Mouse (Mus musculus): Measurements from ENCODE around the gene Urm1. TPM values are rescaled to one million over a fixed set of nuclear protein-coding genes. Genes with fewer than 3 reads are reported as not detected.

Urm1 gene
- polyA plus RNA-seq, 1 experiment from 2014 or later: 24.8 TPM

GRCm38 (mm10) chr2:29826926-29827708 lies 7.2 kb downstream of the Urm1 start:
- H3K9ac ChIP-seq (ENCODE audit: low read length): peak overlapping the region; percentile 94
- no peaks in the 10 kb centered on the region for H3K9me3 ChIP-seq (ENCODE audit: control insufficient read depth, low read length)
- H3K4me2 ChIP-seq (ENCODE audit: low read depth, low read length): peak overlapping the region; percentile 85
- H3K27me3 ChIP-seq (ENCODE audit: control insufficient read depth, insufficient read depth, low read depth, low read length): no peaks in the 10 kb centered on the region
- ATAC-seq (ENCODE audit: low read depth): peak; percentile 99
- 0 out of 2 replicates have a peak, but pooled peaks cover 2% of the 10 kb centered on the region for H3K36me3 ChIP-seq (ENCODE audit: control insufficient read depth, insufficient read depth, low read length)
- under 1% methylated on average over 48 of the region's 48 CpGs for WGBS
- H3K4me3 ChIP-seq (ENCODE audit: low read length): peak overlapping the region; percentile 96
- H3K4me1 ChIP-seq (replicated peaks; ENCODE audit: control insufficient read depth, insufficient read depth, low read length): peaks cover 10% of the 10 kb centered on the region
- peak overlapping the region; percentile 96 for H3K27ac ChIP-seq (ENCODE audit: low read length)

DNA sequence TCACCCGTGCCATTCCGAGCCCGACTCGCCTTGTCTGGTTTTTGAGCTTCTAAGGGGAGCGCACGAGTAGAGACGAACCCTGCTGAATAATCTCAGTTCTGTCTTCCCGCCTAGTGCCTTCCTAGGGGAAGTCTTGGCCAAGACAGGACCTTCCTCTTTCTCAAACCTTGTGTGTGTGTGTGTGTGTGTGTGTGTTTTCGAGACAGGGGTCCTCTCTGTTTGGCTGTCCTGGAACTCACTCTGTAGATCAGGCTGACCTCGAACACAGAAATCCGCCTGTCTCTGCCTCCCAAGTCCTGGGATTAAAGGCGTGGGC lies 7.8 kb downstream of the Urm1 start:
- 0 out of 2 replicates have a peak, but pooled peaks have one; percentile 2 for ATAC-seq (ENCODE audit: low read depth)
- H3K9me3 ChIP-seq (ENCODE audit: control insufficient read depth, low read length): no peaks in the 10 kb centered on the region
- peak overlapping the region; percentile 85 for H3K4me2 ChIP-seq (ENCODE audit: low read depth, low read length)
- H3K4me1 ChIP-seq (replicated peaks; ENCODE audit: control insufficient read depth, insufficient read depth, low read length): peaks cover 10% of the 10 kb centered on the region
- 1% methylated on average over 12 of the region's 12 CpGs for WGBS
- H3K27me3 ChIP-seq (ENCODE audit: control insufficient read depth, insufficient read depth, low read depth, low read length): no peaks in the 10 kb centered on the region
- peak overlapping the region; percentile 45; the same call in 1 of the 2 replicates for H3K27ac ChIP-seq (ENCODE audit: low read length)
- H3K9ac ChIP-seq (ENCODE audit: low read length): peak overlapping the region; percentile 94
- H3K4me3 ChIP-seq (ENCODE audit: low read length): peak overlapping the region; percentile 96
- H3K36me3 ChIP-seq (ENCODE audit: control insufficient read depth, insufficient read depth, low read length): 0 out of 2 replicates have a peak, but pooled peaks cover 2% of the 10 kb centered on the region

GRCm38 (mm10) chr2:29831106-29831505 lies 11.2 kb downstream of the Urm1 start:
- Histone ChIP-seq H3K27me3 (ENCODE audit: control insufficient read depth, insufficient read depth, low read depth, low read length) (no peaks in the 10 kb centered on the region), H3K36me3 (ENCODE audit: control insufficient read depth, insufficient read depth, low read length) (peaks cover 2% of the 10 kb centered on the region; the same call in 1 of the 2 replicates), H3K4me2 (ENCODE audit: low read depth, low read length) (no peak overlapping the region), H3K4me1 (replicated peaks; ENCODE audit: control insufficient read depth, insufficient read depth, low read length) (peaks cover 9% of the 10 kb centered on the region), H3K4me3 (ENCODE audit: low read length) (no peak overlapping the region), H3K9me3 (ENCODE audit: control insufficient read depth, low read length) (no peaks in the 10 kb centered on the region), H3K27ac (ENCODE audit: low read length) (no peak overlapping the region), H3K9ac (ENCODE audit: low read length) (no peak overlapping the region)
- 89% methylated on average over 4 of the region's 4 CpGs for WGBS
- ATAC-seq (ENCODE audit: low read depth): no peak

- no peak overlapping the region for H3K4me3 ChIP-seq (ENCODE audit: low read length)
- ATAC-seq (ENCODE audit: low read depth): no peak
- no peak overlapping the region for H3K4me2 ChIP-seq (ENCODE audit: low read depth, low read length)
- H3K4me1 ChIP-seq (replicated peaks; ENCODE audit: control insufficient read depth, insufficient read depth, low read length): no peaks in the 10 kb centered on the region
- H3K27me3 ChIP-seq (ENCODE audit: control insufficient read depth, insufficient read depth, low read depth, low read length): no peaks in the 10 kb centered on the region
- H3K27ac ChIP-seq (ENCODE audit: low read length): no peak overlapping the region
- no peak overlapping the region for H3K9ac ChIP-seq (ENCODE audit: low read length)
- no peaks in the 10 kb centered on the region for H3K9me3 ChIP-seq (ENCODE audit: control insufficient read depth, low read length)
- peaks cover 4% of the 10 kb centered on the region for H3K36me3 ChIP-seq (ENCODE audit: control insufficient read depth, insufficient read depth, low read length)
- 90% methylated on average over 5 of the region's 5 CpGs for WGBS
These were observed 13.9 kb downstream of the Urm1 start for GRCm38 (mm10) chr2:29833796-29834195.

DNA sequence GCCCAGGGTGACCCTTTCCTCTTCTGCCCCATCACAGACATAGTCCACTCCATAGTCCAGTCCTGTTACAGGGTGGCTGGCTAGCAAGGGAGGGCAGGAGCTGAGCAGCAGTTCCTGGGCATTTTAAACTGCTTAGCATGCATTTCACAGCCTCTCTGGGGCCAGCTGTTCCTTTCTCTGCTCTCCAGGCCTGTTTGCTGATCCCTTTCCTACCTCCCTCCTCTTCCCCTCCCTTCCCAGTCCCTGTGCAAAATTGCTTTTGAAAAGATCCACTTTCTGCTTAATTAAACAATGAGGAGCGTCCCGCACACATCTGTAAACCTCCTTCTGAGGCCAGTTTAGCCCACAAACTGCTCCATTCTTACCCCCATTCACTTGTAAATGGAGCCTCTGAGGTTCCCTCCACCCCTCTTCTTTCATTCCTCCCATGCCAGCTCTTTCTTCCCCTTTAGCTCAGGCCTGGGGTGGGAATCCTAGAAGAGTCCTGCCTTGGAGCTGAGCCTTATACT lies 15.6 kb downstream of the Urm1 start:
- no peaks in the 10 kb centered on the region for H3K4me1 ChIP-seq (replicated peaks; ENCODE audit: control insufficient read depth, insufficient read depth, low read length)
- no peak overlapping the region for H3K4me3 ChIP-seq (ENCODE audit: low read length)
- H3K27ac ChIP-seq (ENCODE audit: low read length): no peak overlapping the region
- no peak overlapping the region for H3K4me2 ChIP-seq (ENCODE audit: low read depth, low read length)
- no peak for ATAC-seq (ENCODE audit: low read depth)
- H3K9ac ChIP-seq (ENCODE audit: low read length): no peak overlapping the region
- peaks cover 2% of the 10 kb centered on the region for H3K36me3 ChIP-seq (ENCODE audit: control insufficient read depth, insufficient read depth, low read length)
- 66% methylated on average over 2 of the region's 2 CpGs for WGBS
- H3K9me3 ChIP-seq (ENCODE audit: control insufficient read depth, low read length): no peaks in the 10 kb centered on the region
- H3K27me3 ChIP-seq (ENCODE audit: control insufficient read depth, insufficient read depth, low read depth, low read length): no peaks in the 10 kb centered on the region

DNA sequence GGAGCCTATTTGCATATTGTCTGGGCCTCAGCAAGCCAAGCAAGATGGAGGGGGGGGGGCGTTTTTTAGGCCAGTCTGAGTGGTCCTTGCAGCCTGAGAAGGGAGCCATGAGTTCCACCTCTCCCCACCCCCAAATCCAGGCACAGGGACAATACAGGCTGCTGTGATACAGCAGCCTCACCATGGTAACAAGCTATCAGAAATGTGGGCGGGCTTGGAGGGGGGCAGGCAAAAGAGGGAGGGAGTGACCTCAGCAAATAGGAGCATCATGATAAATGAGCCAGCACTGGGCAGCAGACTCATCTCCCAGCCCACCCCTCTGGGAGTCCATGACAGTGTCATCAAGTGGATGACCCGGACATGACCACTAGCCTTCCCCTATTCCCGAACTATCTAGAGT lies 19.6 kb downstream of the Urm1 start:
- Histone ChIP-seq H3K27ac (ENCODE audit: low read length) (no peak overlapping the region), H3K4me3 (ENCODE audit: low read length) (no peak overlapping the region), H3K4me1 (replicated peaks; ENCODE audit: control insufficient read depth, insufficient read depth, low read length) (no peaks in the 10 kb centered on the region), H3K4me2 (ENCODE audit: low read depth, low read length) (no peak overlapping the region), H3K9me3 (ENCODE audit: control insufficient read depth, low read length) (no peaks in the 10 kb centered on the region), H3K9ac (ENCODE audit: low read length) (no peak overlapping the region), H3K36me3 (ENCODE audit: control insufficient read depth, insufficient read depth, low read length) (peaks cover 10% of the 10 kb centered on the region), H3K27me3 (ENCODE audit: control insufficient read depth, insufficient read depth, low read depth, low read length) (peaks cover 12% of the 10 kb centered on the region)
- ATAC-seq (ENCODE audit: low read depth): no peak
- WGBS: 53% methylated on average over 4 of the region's 4 CpGs

- Histone ChIP-seq H3K9ac (ENCODE audit: low read length) (no peak overlapping the region), H3K9me3 (ENCODE audit: control insufficient read depth, low read length) (no peaks in the 10 kb centered on the region), H3K4me2 (ENCODE audit: low read depth, low read length) (no peak overlapping the region), H3K27me3 (ENCODE audit: control insufficient read depth, insufficient read depth, low read depth, low read length) (peaks cover 44% of the 10 kb centered on the region), H3K27ac (ENCODE audit: low read length) (no peak overlapping the region), H3K4me1 (replicated peaks; ENCODE audit: control insufficient read depth, insufficient read depth, low read length) (no peaks in the 10 kb centered on the region; the same call in 1 of the 2 replicates), H3K4me3 (ENCODE audit: low read length) (no peak overlapping the region), H3K36me3 (ENCODE audit: control insufficient read depth, insufficient read depth, low read length) (peaks cover 8% of the 10 kb centered on the region)
- no peak for ATAC-seq (ENCODE audit: low read depth)
- 68% methylated on average over 9 of the region's 9 CpGs for WGBS
These were observed 23.6 kb downstream of the Urm1 start for GRCm38 (mm10) chr2:29843231-29844105.

- 98% methylated on average over 2 of the region's 2 CpGs for WGBS
- ATAC-seq (ENCODE audit: low read depth): no peak
- Histone ChIP-seq H3K4me2 (ENCODE audit: low read depth, low read length) (no peak overlapping the region), H3K4me1 (replicated peaks; ENCODE audit: control insufficient read depth, insufficient read depth, low read length) (no peaks in the 10 kb centered on the region; the same call in 1 of the 2 replicates), H3K27ac (ENCODE audit: low read length) (no peak overlapping the region), H3K9ac (ENCODE audit: low read length) (no peak overlapping the region), H3K9me3 (ENCODE audit: control insufficient read depth, low read length) (no peaks in the 10 kb centered on the region), H3K36me3 (ENCODE audit: control insufficient read depth, insufficient read depth, low read length) (peaks cover 8% of the 10 kb centered on the region), H3K27me3 (ENCODE audit: control insufficient read depth, insufficient read depth, low read depth, low read length) (peaks cover 44% of the 10 kb centered on the region), H3K4me3 (ENCODE audit: low read length) (no peak overlapping the region)
These were observed 24.2 kb downstream of the Urm1 start for GRCm38 (mm10) chr2:29844115-29844514.

GRCm38 (mm10) chr2:29844661-29845060 lies 24.8 kb downstream of the Urm1 start:
- Histone ChIP-seq H3K36me3 (ENCODE audit: control insufficient read depth, insufficient read depth, low read length) (peaks cover 8% of the 10 kb centered on the region), H3K4me3 (ENCODE audit: low read length) (no peak overlapping the region), H3K9me3 (ENCODE audit: control insufficient read depth, low read length) (no peaks in the 10 kb centered on the region), H3K9ac (ENCODE audit: low read length) (no peak overlapping the region), H3K4me2 (ENCODE audit: low read depth, low read length) (no peak overlapping the region), H3K27me3 (ENCODE audit: control insufficient read depth, insufficient read depth, low read depth, low read length) (peaks cover 44% of the 10 kb centered on the region), H3K27ac (ENCODE audit: low read length) (no peak overlapping the region), H3K4me1 (replicated peaks; ENCODE audit: control insufficient read depth, insufficient read depth, low read length) (no peaks in the 10 kb centered on the region; the same call in 1 of the 2 replicates)
- no peak for ATAC-seq (ENCODE audit: low read depth)
- 26% methylated on average over 3 of the region's 3 CpGs for WGBS
